Mouse (Mus musculus) liver, embryonic 14.5 days (tissue): ENCODE results near the gene Spats2. TPM values are rescaled to one million over a fixed set of nuclear protein-coding genes. Genes with fewer than 3 reads are reported as not detected.

Experiments used
- ATAC-seq: fragments of 200-750 bp; cut with Nextera tagmentation; 2 replicates; pipeline ENCODE4 v1.8.0; 2017; ENCODE audit warnings: moderate number of reproducible peaks, mild to moderate bottlenecking, moderate library complexity; ENCODE audit not compliant: insufficient read depth
- DNase-seq, 3 experiments: peaks; one replicate each; pipeline ENCODE4 v3.0.0-alpha.2; 2012 to 2013; ENCODE audit warnings: low read depth in 3 of 3, low spot score in 3 of 3
- H3K27ac ChIP-seq: fragments of 300-500 bp; sonication (generic); 2 replicates; pipeline ENCODE4 v1.5.1; 2014; ENCODE audit warnings: moderate library complexity, mild to moderate bottlenecking, control low read depth, inconsistent platforms
- H3K27me3 ChIP-seq: fragments of 300-500 bp; sonication (generic); 2 replicates; pipeline ENCODE4 v1.6.1; 2014; ENCODE audit warnings: mild to moderate bottlenecking, low read length, moderate library complexity; ENCODE audit not compliant: control insufficient read depth, insufficient read depth
- H3K36me3 ChIP-seq: fragments of 300-500 bp; sonication (generic); replicated peaks from 2 replicates; pipeline ENCODE4 v1.6.1; 2014; ENCODE audit warnings: low read depth; ENCODE audit not compliant: control insufficient read depth, insufficient read depth
- H3K4me1 ChIP-seq, 2 experiments: fragments of 200-500 bp in 1 of 2; fragments of 300-500 bp in 1 of 2; sonication (generic) in 1 of 2; replicated peaks; 2 replicates each; pipeline ENCODE4 v1.6.1; 2012 to 2014; ENCODE audit warnings: antibody characterized with exemption in 1 of 2, inconsistent platforms in 1 of 2, low read length in 1 of 2; ENCODE audit not compliant: control insufficient read depth in 2 of 2, insufficient read depth in 2 of 2
- H3K4me2 ChIP-seq: fragments of 300-500 bp; sonication (generic); 2 replicates; pipeline ENCODE4 v1.6.1; 2014; ENCODE audit warnings: low read depth, mild to moderate bottlenecking, control low read depth, moderate library complexity
- H3K4me3 ChIP-seq, 2 experiments: fragments of 200-500 bp in 1 of 2; fragments of 300-500 bp in 1 of 2; sonication (generic) in 1 of 2; 2 replicates each; pipeline ENCODE4 v1.5.1; 2012 to 2014; ENCODE audit warnings: low read depth in 2 of 2, low read length in 2 of 2, mild to moderate bottlenecking in 2 of 2, control low read depth in 1 of 2, inconsistent platforms in 1 of 2, moderate library complexity in 1 of 2; ENCODE audit not compliant: insufficient read depth in 1 of 2
- H3K9ac ChIP-seq: fragments of 300-500 bp; sonication (generic); replicated peaks from 2 replicates; pipeline ENCODE4 v1.6.1; 2014; ENCODE audit warnings: mild to moderate bottlenecking, control low read depth, moderate library complexity
- H3K9me3 ChIP-seq: fragments of 300-500 bp; sonication (generic); 2 replicates; pipeline ENCODE4 v1.6.1; 2016; ENCODE audit warnings: low read length, mixed read lengths; ENCODE audit not compliant: control insufficient read depth
- CTCF ChIP-seq: IDR thresholded peaks from 2 replicates; pipeline ENCODE4 v1.5.1; 2016; ENCODE audit warnings: antibody characterized with exemption, low read depth, control low read depth
- EP300 ChIP-seq: IDR thresholded peaks from 2 replicates; pipeline ENCODE4 v1.6.1; 2016; ENCODE audit warnings: antibody characterized with exemption, low read depth
- WGBS: fragments of 180-500 bp; shearing (Covaris S2); extraction: QIAGEN DNeasy Blood & Tissue Kit; methylation state at CpG from one replicate; pipeline ENCODE4 v1.1.7; 2014; ENCODE audit not compliant: insufficient replicate concordance; 5-methylcytosine and 5-hydroxymethylcytosine counted together
- polyA plus RNA-seq, 2 experiments: library from polyadenylated mRNA; depleted of rRNA in 1 of 2; stranded (reverse) in 1 of 2; unstranded in 1 of 2; fragments of >200 nt; fragmentation: Nextera tagmentation in 1 of 2; extraction: Ambion mirVana in 1 of 2; gene quantifications; 2 replicates each; pipeline versions ENCODE4 v1.2.1 to v1.2.3; 2012 to 2014

The Spats2 gene
- polyA plus RNA-seq, 2 experiments, result 6.7 to 7.7 TPM

DNA sequence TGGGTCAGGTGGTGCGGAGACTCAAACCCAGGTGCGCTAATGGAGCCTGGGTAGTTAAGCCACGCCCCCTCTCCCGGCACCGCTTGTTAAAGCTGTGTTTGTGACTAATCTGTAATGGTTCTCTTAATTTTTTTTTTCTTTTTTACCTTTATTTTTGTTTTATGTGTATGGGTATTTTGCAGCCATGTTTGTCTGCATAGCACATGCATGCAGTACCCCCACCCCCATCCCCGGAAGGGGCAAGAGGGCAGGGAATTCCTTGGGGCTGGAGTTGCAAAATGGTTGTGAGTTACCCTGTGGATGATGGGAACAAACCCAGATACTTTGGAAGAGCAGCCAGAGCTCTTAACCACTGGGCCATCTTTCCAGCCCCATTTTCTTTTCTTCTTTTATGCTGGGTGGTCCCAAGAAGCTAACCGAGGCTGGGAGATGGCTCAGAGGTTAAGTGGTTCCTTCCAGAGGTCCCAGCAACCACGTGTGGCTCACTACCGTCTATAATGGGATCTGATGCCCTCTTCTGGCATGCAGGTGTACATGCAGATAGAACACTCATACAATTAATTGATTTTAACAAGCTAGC is 12.2 kb upstream of the Spats2 start:
- WGBS, result 5% methylated on average over 9 of the region's 9 CpGs
- ATAC-seq (peak; percentile 63; the same call in 1 of the 2 replicates), DNase-seq (no peak)
- TF ChIP-seq EP300 (no peak), CTCF (peak; percentile 59)
- peak overlapping the region; percentile 62 for H3K4me2 ChIP-seq
- peak overlapping the region; percentile 14 to 47; a peak in 3 of 4 replicates for H3K4me3 ChIP-seq
- no peak overlapping the region for H3K9ac ChIP-seq
- no peak overlapping the region for H3K27ac ChIP-seq
- no peaks in the 10 kb centered on the region for H3K36me3 ChIP-seq
- H3K27me3 ChIP-seq, result no peaks in the 10 kb centered on the region
- peaks cover 0 to 8% of the 10 kb centered on the region in 2 experiments; a peak in 2 of 4 replicates for H3K4me1 ChIP-seq
- no peaks in the 10 kb centered on the region for H3K9me3 ChIP-seq

DNA sequence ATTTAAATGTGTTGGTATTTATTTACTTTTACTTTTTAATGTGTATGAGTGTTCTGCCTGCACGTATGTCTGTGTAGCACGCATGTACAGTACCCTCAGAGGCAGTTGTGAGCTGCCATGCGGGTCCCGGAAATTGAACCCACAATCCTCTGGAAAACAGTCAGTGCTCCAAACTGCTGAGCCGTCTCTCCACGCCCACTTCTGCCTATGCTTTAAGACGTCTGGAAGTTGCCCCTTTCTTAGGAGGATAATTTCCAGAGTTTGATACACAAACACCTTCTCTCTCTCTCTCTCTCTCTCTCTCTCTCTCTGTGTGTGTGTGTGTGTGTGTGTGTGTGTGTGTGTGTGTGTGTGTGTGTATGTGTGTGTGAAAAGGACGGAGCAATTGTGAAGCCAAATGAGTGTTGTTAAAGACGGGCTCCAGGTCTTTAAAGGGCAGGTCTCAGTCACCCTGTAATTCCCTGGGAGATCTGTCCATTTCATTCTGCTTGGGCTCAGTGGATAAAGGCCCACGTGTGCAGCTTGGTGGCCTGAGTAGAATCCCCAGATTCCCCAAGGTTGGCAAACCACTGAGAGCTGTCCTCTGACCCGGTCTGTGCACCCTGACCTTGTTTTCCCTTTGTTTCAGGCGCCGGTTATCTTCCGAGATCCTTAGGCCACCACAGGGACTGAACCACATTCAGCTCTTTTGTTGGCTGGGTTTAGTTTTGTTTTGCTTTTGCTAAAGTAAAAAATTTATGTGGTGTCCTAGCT is 11.2 kb upstream of the Spats2 start:
- DNase-seq (no peak), ATAC-seq (no peak)
- WGBS, result 41% methylated on average over 13 of the region's 14 CpGs
- H3K27ac ChIP-seq, result no peak overlapping the region
- H3K4me2 ChIP-seq, result no peak overlapping the region
- no peaks in the 10 kb centered on the region for H3K36me3 ChIP-seq
- peaks cover 0 to 8% of the 10 kb centered on the region in 2 experiments; a peak in 2 of 4 replicates for H3K4me1 ChIP-seq
- H3K9me3 ChIP-seq, result no peaks in the 10 kb centered on the region
- H3K4me3 ChIP-seq, result no peak overlapping the region
- TF ChIP-seq EP300, result no peak
- TF ChIP-seq CTCF, result no peak
- no peaks in the 10 kb centered on the region for H3K27me3 ChIP-seq
- H3K9ac ChIP-seq, result no peak overlapping the region

DNA sequence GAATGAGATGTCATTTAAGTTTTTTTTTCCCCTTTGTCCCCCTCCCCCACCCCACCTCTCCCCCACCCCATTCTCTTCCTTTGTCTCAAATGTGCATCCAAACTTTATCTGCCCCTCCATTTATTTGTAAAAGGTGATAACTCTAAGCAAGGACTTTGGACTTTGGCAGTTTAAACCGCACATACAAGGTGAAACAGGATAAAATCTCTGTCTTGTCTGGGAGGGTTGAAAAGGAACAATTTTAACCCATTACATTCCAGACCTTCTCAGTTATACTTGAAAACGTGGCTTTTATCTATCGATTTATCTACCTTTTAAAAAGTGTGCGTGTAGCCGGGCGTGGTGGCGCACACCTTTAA is 10.7 kb upstream of the Spats2 start:
- ATAC-seq (no peak), DNase-seq (no peak)
- 55% methylated on average over 7 of the region's 7 CpGs for WGBS
- no peaks in the 10 kb centered on the region for H3K36me3 ChIP-seq
- H3K9ac ChIP-seq, result no peak overlapping the region
- H3K9me3 ChIP-seq, result no peaks in the 10 kb centered on the region
- peaks cover 0 to 8% of the 10 kb centered on the region in 2 experiments; a peak in 2 of 4 replicates for H3K4me1 ChIP-seq
- no peak overlapping the region for H3K27ac ChIP-seq
- no peak overlapping the region for H3K4me2 ChIP-seq
- TF ChIP-seq EP300 (no peak), CTCF (no peak)
- H3K4me3 ChIP-seq, result no peak overlapping the region
- H3K27me3 ChIP-seq, result no peaks in the 10 kb centered on the region

DNA sequence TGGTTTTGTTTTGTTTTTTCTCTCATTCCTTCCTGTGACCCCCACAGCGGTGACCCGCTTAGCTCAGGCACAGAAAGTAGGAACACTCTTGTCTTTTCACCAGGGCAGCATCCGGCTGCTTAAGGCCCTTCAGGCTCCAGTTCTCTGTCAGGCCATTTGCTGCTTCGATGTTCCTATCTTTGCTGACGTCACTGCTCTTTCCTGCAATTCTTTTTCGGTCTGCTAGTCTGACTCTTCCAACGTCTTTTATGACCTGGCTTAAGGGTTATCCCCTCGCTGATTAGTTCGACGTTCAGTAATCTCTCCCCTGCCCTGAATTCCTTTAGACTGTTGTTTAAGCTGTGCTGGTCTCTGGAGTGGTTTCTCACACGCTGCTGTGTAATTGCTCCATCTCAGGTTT is 9.2 kb upstream of the Spats2 start:
- Histone ChIP-seq H3K27me3 (no peaks in the 10 kb centered on the region), H3K4me1 (peaks cover 0 to 8% of the 10 kb centered on the region in 2 experiments; a peak in 2 of 4 replicates), H3K4me2 (no peak overlapping the region), H3K4me3 (no peak overlapping the region), H3K9ac (no peak overlapping the region), H3K9me3 (no peaks in the 10 kb centered on the region), H3K36me3 (no peaks in the 10 kb centered on the region), H3K27ac (no peak overlapping the region)
- no peak for TF ChIP-seq EP300
- no peak for TF ChIP-seq CTCF
- ATAC-seq (peak; percentile 39; the same call in 1 of the 2 replicates), DNase-seq (no peak)
- WGBS, result 27% methylated on average over 11 of the region's 11 CpGs

DNA sequence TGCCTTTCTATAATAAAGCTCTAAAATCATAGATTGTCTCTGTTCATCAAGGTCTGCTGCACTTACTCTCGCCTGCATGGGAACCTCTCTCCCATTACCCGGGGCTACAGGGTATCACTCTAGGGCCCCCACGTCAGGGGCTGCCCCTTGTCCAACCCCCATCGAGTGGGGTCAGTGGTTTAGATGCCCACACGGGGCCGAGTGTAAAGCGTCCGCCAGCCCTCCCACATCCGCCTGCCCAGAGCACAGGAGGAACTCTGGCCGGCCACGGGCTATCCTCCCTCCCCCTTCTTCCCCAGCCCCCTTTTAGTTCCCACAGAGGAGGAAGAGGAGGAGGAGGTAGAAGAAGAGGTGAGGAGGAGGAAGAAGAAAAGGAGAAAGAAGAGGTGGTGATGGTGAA is 4.9 kb upstream of the Spats2 start:
- no peak overlapping the region for H3K4me2 ChIP-seq
- no peak for TF ChIP-seq EP300
- no peak for TF ChIP-seq CTCF
- H3K4me1 ChIP-seq, result peaks cover 3 to 4% of the 10 kb centered on the region in 2 experiments; a peak in 2 of 4 replicates
- no peak overlapping the region for H3K4me3 ChIP-seq
- DNase-seq (no peak), ATAC-seq (no peak)
- H3K36me3 ChIP-seq, result no peaks in the 10 kb centered on the region
- 8% methylated on average over 11 of the region's 11 CpGs for WGBS
- peaks cover 1% of the 10 kb centered on the region; the same call in 1 of the 2 replicates for H3K27me3 ChIP-seq
- H3K9ac ChIP-seq, result no peak overlapping the region
- no peaks in the 10 kb centered on the region for H3K9me3 ChIP-seq
- H3K27ac ChIP-seq, result no peak overlapping the region
